Mouse (Mus musculus) heart, embryonic 10.5 days (tissue): ENCODE measurements around the gene Entpd3. TPM values are rescaled to one million over a fixed set of nuclear protein-coding genes. Genes with fewer than 3 reads are reported as not detected.

Source experiments
- DNase-seq: peaks from one replicate; pipeline ENCODE4 v3.0.0-alpha.2; 2017; ENCODE audit warnings: low spot score
- H3K27ac ChIP-seq: fragments of 300-500 bp; sonication (generic); 2 replicates; pipeline ENCODE4 v1.5.1; 2016; ENCODE audit warnings: mild to moderate bottlenecking
- H3K27me3 ChIP-seq: fragments of 300-500 bp; sonication (generic); 2 replicates; pipeline ENCODE4 v1.6.1; 2016; ENCODE audit warnings: mild to moderate bottlenecking; ENCODE audit not compliant: poor library complexity, insufficient read depth, severe bottlenecking
- H3K36me3 ChIP-seq: fragments of 300-500 bp; sonication (generic); 2 replicates; pipeline ENCODE4 v1.6.1; 2016; ENCODE audit warnings: mild to moderate bottlenecking, moderate library complexity
- H3K4me1 ChIP-seq: fragments of 300-500 bp; sonication (generic); 2 replicates; pipeline ENCODE4 v1.6.1; 2016; ENCODE audit warnings: mild to moderate bottlenecking
- H3K4me3 ChIP-seq: fragments of 300-500 bp; sonication (generic); 2 replicates; pipeline ENCODE4 v1.5.1; 2016; ENCODE audit warnings: mild to moderate bottlenecking, moderate library complexity
- H3K9me3 ChIP-seq: fragments of 300-500 bp; sonication (generic); 2 replicates; pipeline ENCODE4 v1.6.1; 2016; ENCODE audit warnings: mild to moderate bottlenecking, moderate library complexity
- WGBS: fragments of 180-500 bp; shearing (Covaris S2); methylation state at CpG from one replicate; pipeline ENCODE4 v1.1.7; 2016; 5-methylcytosine and 5-hydroxymethylcytosine counted together
- polyA plus RNA-seq: library from polyadenylated mRNA; unstranded; fragments of >200 nt; fragmentation: Nextera tagmentation; extraction: Ambion mirVana; gene quantifications from 2 replicates; pipeline ENCODE4 v1.2.1, GENCODE M21; 2016

Entpd3 gene
- 0.14 and 0.15 TPM in 2 replicates for polyA plus RNA-seq

DNA sequence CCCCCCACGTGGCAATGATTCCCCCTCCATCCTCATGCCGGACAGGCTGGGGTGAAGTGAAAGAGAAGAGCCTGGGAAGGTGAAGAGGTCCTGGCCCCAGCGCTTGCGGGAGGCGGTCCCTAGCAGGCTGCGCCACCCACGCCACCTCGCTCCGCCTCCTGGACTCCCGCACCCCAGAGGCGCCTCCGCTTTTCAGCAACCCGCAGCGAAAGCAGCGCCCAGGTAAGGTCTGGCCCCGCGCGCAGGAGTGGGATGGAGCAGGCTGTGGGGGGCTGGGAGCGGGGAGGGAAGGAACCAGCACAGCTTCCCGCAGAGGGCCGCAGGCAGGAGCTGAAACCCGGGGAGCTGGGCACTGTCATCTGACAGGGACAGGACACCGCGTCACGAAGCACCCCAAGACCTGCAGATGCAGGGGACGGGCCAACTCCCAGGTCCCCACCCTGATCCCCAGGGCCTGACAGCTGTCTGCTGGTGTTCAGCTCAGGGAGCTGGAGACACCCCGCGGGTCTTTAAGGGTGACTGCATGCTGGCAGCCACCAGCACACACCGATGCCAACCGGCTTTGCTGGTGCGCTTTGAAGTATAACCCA is at the start of gene Entpd3:
Gene Entpd3 (plus strand): TSS at position 157 of the 590 bp plus-strand sequence.
- no peaks in the 10 kb centered on the region for H3K36me3 ChIP-seq
- peaks cover 21% of the 10 kb centered on the region for H3K4me1 ChIP-seq
- peaks cover 60% of the 10 kb centered on the region for H3K27me3 ChIP-seq
- WGBS = 2% methylated on average over 31 of the region's 31 CpGs
- peak within 1 kb of the TSS; percentile 66 for H3K4me3 ChIP-seq
- peak within 1 kb of the TSS; percentile 56 for H3K27ac ChIP-seq
- DNase-seq = no peak
- no peaks in the 10 kb centered on the region for H3K9me3 ChIP-seq

DNA sequence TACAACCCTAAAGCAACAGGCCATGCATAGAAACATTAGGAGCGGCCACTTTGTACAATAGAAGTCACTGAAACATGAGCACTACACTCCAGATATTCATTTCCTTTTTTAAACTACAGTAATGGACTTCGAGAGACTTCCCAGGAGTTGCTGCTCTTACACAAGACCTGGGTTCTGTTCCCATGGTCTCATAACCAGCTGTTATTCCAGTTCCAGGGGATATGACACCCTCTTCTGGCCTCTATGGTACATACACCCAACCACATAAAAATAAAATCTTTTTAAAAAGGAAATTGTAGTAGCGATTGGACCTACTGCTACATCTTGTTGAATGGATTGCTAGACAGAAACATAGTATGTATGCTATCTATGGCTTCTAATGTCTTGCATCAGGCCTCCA is 48.1 kb upstream of the Entpd3 start:
- Histone ChIP-seq H3K27me3 (no peaks in the 10 kb centered on the region), H3K4me1 (peaks cover 14% of the 10 kb centered on the region), H3K9me3 (no peaks in the 10 kb centered on the region), H3K36me3 (peaks cover 27% of the 10 kb centered on the region), H3K4me3 (peak overlapping the region; percentile 98), H3K27ac (peak overlapping the region; percentile 100; the same call in 1 of the 2 replicates)
- no peak for DNase-seq
- WGBS = 85% methylated on average over 3 of the region's 3 CpGs

DNA sequence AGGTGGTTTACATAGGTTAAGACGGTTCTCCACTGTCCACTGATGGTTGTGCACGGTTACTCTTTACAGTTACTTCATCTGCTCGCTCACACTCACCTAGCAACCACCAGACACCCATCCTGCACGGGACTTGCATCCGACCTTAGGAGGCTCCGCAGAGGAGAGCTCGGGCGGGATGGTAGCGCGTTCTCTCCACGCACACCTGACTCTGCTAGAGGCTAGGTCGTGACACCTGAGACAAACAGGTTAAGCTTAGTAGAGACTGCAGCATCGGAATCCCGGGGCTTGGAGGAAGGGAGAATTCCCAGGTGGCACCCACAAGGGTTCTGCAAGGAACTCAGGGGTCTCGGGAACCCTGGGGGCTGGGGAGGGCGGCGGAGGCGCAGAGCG is 47.6 kb upstream of the Entpd3 start, which contains the start of gene Eif1b:
Gene Eif1b (plus strand): TSS at position 223 of the 390 bp plus-strand sequence.
- H3K4me3 ChIP-seq = peak within 1 kb of the TSS; percentile 98
- no peaks in the 10 kb centered on the region for H3K9me3 ChIP-seq
- H3K27ac ChIP-seq = peak within 1 kb of the TSS; percentile 100
- H3K4me1 ChIP-seq = peaks cover 14% of the 10 kb centered on the region
- no peaks in the 10 kb centered on the region for H3K27me3 ChIP-seq
- DNase-seq = no peak
- 3% methylated on average over 19 of the region's 19 CpGs for WGBS
- H3K36me3 ChIP-seq = peaks cover 27% of the 10 kb centered on the region

DNA sequence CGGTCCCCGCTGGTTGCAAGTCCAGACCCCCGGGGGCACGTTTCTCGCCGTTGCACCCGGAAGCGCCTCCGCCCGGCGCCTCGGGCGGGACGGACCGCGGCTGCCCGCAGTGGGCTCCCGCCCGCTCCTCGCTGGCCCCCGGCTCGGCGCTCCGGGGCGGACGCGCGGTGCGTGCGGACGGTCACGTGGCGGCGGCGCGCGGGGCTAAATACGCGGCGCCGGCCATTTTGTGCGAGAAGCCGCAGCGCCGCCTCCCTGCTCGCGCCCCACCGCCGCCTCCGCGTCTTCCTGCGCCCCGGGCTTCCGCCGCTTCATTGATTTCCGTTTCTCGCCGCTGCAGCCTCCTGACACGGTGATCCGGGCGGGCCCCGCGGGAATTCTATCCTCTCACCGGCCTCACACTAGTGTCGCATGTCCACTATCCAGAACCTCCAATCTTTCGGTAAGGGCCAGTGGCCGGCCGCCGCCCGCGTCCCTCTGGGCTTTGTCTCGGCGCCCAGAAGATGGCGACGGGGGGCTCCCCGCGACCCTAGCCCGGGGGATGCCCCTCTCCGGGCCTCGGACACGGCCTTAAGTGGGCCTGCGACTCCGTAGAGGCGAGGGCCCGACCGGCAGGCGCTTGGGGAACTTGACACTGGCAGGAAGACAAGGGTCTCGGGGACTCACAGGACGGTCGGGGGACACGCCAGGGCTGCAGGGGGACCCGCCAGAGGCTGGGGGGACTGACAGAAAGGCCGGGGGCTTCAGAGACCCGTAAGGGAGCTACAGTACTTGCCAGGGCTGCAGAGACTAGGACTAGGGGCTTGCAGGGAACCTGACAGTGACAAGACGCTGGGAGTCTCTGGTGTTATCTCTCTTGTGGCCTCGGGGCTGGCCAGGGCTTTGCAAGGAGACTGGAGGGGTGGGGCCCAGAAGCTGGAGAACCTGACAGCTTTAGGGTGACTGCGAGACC is 46.9 kb upstream of the Entpd3 start:
- WGBS = under 1% methylated on average over 96 of the region's 97 CpGs
- peak; percentile 91 for DNase-seq
- H3K36me3 ChIP-seq = peaks cover 27% of the 10 kb centered on the region
- H3K4me3 ChIP-seq = peak overlapping the region; percentile 98
- no peaks in the 10 kb centered on the region for H3K9me3 ChIP-seq
- peaks cover 14% of the 10 kb centered on the region for H3K4me1 ChIP-seq
- H3K27me3 ChIP-seq = no peaks in the 10 kb centered on the region
- peak overlapping the region; percentile 100 for H3K27ac ChIP-seq

DNA sequence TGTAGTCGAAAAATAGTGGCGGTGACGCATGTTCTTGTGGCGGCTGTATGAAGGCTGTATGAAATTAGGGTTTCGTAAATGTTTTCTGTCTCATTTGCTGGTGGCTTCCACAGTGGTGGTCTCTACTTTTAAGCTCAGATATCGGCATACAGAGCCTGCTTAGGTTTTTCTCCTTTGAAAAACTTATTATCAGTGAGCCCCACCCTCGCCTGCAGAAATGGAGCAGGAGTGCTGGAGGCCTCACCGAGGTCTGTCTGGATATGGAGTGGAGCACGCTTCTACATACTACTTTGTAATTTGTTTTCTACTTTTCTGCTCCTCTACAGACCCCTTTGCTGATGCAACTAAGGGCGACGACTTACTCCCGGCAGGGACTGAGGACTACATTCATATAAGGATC is 45.8 kb upstream of the Entpd3 start:
- WGBS = 81% methylated on average over 12 of the region's 12 CpGs
- DNase-seq = no peak
- Histone ChIP-seq H3K9me3 (no peaks in the 10 kb centered on the region), H3K4me3 (peak overlapping the region; percentile 98), H3K4me1 (peaks cover 14% of the 10 kb centered on the region), H3K27me3 (no peaks in the 10 kb centered on the region), H3K36me3 (peaks cover 27% of the 10 kb centered on the region), H3K27ac (peak overlapping the region; percentile 100)

DNA sequence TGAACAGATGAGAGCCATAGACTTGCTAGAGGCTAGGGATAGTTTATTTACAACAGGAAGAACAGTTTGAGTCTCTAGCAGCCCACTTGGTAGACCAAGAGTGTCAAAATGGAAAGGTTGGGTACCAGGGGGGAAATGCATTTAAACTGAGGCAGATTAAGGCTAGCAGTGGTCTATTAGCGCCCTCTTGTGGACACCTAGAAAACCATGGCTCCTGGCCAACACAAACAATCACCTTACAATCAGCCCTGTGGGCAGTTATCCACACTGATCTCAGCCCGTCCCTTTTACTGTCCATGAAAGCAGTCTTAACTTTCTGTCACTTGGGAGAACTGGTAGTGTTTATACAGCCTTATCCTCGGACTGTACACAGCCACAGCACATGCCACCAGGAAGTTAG is 42.9 kb upstream of the Entpd3 start:
- Histone ChIP-seq H3K4me3 (no peak overlapping the region), H3K36me3 (peaks cover 27% of the 10 kb centered on the region), H3K9me3 (no peaks in the 10 kb centered on the region), H3K4me1 (peaks cover 14% of the 10 kb centered on the region), H3K27ac (no peak overlapping the region), H3K27me3 (no peaks in the 10 kb centered on the region)
- DNase-seq = peak; percentile 82
- 3% methylated on average over 3 of the region's 3 CpGs for WGBS

DNA sequence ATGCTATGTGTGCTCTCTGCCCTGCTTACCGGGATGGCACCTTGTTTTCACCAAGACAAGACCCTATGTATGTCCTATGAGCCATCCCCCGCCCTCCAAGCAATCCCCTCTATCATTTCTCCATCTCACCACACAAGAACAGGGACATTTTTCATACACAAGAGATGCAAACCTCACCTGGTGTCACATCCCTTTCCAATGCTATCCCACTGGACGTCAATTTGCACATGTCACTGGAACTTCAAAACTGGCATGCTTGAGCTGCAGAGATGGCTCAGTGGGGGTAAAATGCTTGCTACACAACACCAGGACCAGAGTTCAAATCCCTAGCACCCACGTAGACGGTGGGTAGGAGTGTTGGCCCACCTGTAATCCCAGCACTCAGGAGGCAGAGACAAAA is 41.6 kb upstream of the Entpd3 start:
- H3K36me3 ChIP-seq = peaks cover 27% of the 10 kb centered on the region
- H3K27ac ChIP-seq = no peak overlapping the region
- no peaks in the 10 kb centered on the region for H3K27me3 ChIP-seq
- no peaks in the 10 kb centered on the region for H3K9me3 ChIP-seq
- no peak for DNase-seq
- H3K4me3 ChIP-seq = no peak overlapping the region
- H3K4me1 ChIP-seq = peaks cover 8% of the 10 kb centered on the region
- 76% methylated on average over 5 of the region's 5 CpGs for WGBS

DNA sequence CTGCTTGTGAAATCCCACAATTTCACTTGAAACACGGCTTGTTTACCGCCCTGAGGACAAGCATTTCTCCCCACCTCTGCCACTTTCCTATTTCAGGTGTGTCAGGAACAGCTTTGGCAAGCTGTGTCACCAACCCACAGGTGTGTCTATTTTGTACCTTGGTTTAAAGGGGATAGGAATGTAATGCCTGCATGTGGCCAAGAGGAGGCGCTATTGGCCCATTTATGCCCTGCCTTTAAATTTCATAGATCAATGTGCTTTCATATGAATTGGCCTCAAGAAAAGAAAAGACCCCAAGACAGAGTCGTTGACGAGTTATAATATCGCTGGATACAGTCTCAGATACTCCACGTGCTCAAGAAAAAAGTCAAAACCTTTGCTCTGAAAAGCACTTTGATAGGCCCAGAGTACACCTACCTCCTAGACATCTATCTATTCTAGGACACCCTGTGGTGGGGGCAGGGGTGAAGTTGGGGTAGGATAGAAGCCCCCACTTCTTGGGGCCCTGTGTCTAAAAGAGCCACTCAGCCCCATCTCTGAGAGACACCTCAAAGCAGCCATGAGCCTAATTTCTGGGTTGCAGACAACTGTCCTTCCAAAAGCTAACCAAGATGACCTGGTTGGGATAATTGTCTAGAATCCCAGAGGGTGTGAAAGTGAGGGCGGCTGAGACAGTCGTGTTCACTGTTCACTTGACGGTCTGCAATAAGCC is 38.3 kb upstream of the Entpd3 start:
- Histone ChIP-seq H3K4me3 (no peak overlapping the region), H3K36me3 (peaks cover 1% of the 10 kb centered on the region), H3K9me3 (no peaks in the 10 kb centered on the region), H3K27ac (no peak overlapping the region), H3K4me1 (no peaks in the 10 kb centered on the region), H3K27me3 (no peaks in the 10 kb centered on the region)
- 37% methylated on average over 10 of the region's 10 CpGs for WGBS
- no peak for DNase-seq

DNA sequence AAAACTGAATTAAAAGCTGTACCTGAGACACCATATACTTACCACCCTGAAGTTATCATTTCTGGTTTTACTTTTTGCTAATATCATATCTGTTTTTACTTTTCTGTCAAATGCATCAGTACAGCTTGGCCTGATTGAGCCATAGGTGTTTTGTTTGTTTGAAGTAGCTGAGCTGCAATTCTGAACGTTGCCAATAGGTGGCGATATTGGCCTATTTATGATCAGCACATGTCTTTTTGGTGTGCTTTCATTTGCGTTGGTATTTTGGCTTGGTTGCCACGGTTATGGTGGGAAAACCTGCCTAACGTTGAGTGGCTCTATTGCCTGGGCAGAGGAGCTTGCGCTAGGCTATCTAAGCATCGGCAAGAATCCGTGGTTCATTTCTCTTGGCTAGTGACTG is 37.6 kb upstream of the Entpd3 start:
- Histone ChIP-seq H3K9me3 (peaks cover 6% of the 10 kb centered on the region; the same call in 1 of the 2 replicates), H3K36me3 (no peaks in the 10 kb centered on the region), H3K27ac (no peak overlapping the region), H3K4me3 (no peak overlapping the region), H3K4me1 (no peaks in the 10 kb centered on the region), H3K27me3 (no peaks in the 10 kb centered on the region)
- 10% methylated on average over 8 of the region's 8 CpGs for WGBS
- DNase-seq = peak; percentile 87

DNA sequence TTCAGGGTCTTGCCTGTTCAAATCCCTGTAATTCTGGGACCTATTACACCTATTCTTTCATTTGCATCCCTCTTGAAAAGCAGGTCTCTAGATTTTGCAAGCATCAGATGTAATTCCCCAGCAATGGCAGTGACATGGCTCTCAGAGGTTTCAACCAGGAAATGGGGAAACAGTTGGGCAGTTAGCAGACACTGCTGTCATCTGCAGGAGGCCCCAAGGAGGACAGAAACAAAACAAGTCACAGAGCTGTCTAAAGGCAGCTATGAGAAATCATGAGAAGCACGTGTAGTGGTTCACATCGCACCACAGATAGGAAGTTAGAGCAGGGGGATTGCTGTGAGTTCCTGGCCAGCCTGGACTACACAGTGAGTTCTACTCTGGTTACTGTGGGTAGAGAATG is 35.2 kb upstream of the Entpd3 start:
- Histone ChIP-seq H3K27ac (no peak overlapping the region), H3K4me3 (no peak overlapping the region), H3K4me1 (no peaks in the 10 kb centered on the region), H3K27me3 (no peaks in the 10 kb centered on the region), H3K9me3 (peaks cover 6% of the 10 kb centered on the region; the same call in 1 of the 2 replicates), H3K36me3 (no peaks in the 10 kb centered on the region)
- DNase-seq = no peak
- 72% methylated on average over 2 of the region's 2 CpGs for WGBS

DNA sequence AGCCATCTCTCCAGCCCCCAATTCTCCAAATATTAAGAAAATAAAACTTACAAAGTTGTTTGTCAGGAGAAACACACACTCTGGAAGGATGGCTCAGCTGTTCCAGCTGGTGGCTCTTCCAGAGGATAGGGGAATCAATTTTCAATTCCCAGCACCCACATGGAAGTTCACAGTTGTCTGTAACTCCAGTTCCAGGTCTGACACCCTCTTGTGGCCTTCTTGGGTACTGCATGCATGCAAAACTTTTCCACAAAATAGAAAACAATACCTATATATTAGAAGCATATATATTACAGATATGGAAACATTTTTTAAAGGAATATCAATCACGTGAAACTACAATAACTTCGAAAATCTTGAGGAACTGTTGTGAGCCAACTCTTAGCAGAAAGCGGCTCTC is 27.8 kb upstream of the Entpd3 start:
- WGBS = 74% methylated on average over 3 of the region's 3 CpGs
- Histone ChIP-seq H3K9me3 (0 out of 2 replicates have a peak, but pooled peaks cover 2% of the 10 kb centered on the region), H3K4me3 (no peak overlapping the region), H3K27ac (no peak overlapping the region), H3K4me1 (no peaks in the 10 kb centered on the region), H3K27me3 (no peaks in the 10 kb centered on the region), H3K36me3 (no peaks in the 10 kb centered on the region)
- DNase-seq = no peak

DNA sequence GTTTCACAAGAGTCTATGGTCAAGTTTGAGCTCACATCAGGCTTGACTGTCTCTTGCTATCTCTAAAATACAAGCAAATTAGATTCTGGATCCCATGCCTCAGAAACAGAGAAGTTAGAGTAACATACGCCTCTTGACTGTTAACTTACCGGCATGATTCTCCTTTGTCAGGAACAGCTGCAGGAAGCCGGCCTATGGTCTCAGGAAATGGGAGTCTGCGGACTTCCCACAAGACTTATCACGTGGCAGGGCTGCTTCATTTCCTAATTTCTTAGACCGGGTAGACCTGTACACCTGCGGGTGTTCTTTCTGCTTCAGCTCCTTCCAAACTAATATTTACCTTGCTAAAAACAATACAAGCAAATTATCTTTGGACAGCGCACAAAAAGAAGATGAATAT is 22.9 kb upstream of the Entpd3 start:
- H3K4me3 ChIP-seq = no peak overlapping the region
- WGBS = 71% methylated on average over 8 of the region's 8 CpGs
- no peak overlapping the region for H3K27ac ChIP-seq
- no peaks in the 10 kb centered on the region for H3K36me3 ChIP-seq
- H3K4me1 ChIP-seq = no peaks in the 10 kb centered on the region
- no peaks in the 10 kb centered on the region for H3K27me3 ChIP-seq
- H3K9me3 ChIP-seq = no peaks in the 10 kb centered on the region
- no peak for DNase-seq

DNA sequence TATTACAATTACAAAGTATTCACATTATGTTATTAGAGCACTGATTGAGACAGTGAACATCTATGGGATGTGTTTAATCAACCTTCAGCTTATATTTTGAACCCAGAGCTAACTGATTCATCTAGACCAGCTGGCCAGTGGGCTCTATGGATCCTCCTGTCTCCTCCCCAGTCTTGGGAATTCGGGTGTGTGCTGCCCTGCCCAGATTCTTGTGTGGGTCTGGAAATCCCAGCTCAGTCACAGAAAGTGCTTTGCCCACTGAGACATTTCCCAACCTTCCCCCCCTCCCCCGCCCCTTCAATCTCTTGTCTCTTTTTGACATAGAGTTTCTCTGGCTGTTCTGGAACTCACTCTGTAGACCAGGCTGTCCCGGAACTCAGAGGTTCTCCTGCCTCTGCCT is 20.7 kb upstream of the Entpd3 start:
- Histone ChIP-seq H3K36me3 (no peaks in the 10 kb centered on the region), H3K27me3 (no peaks in the 10 kb centered on the region), H3K27ac (no peak overlapping the region), H3K4me1 (no peaks in the 10 kb centered on the region), H3K4me3 (no peak overlapping the region), H3K9me3 (no peaks in the 10 kb centered on the region)
- DNase-seq = no peak
- 74% methylated on average over 3 of the region's 3 CpGs for WGBS
